10 mouse cellular contexts compared by ENCODE assay signal in genomic region chr11:68807787-68808186, GRCm38 (mm10).
DNase-seq lines count a peak whose midpoint lies in the region; ATAC-seq and TF ChIP-seq lines count a peak whose summit lies in the region.
"Had no signal": no experiment of that assay in that cellular context is flagged by ENCODE, and none has a peak within 500 bp of the region (broad histone marks: within the 10 kb centered on the region; RNA-seq: fewer than 3 reads in every experiment).

No protein-coding gene starts in this region.

- no peak for ATAC-seq in kidney, embryonic 15.5 days (replicated peaks; ENCODE audit: low FRiP score)
- peak; percentile 23; the same call in 1 of the 2 replicates for ATAC-seq in forebrain, embryonic 16.5 days
- peak; percentile 46; the same call in 1 of the 2 replicates for ATAC-seq in liver, embryonic 12.5 days

- DNase-seq in kidney, adult 11 months, result peak; percentile 51
- peak; percentile 45 for DNase-seq in c-Kit-positive CD71-positive TER-119-negative erythroid progenitor cells, embryonic 14.5 days (ENCODE audit: low read depth)
- DNase-seq in kidney, adult 9 months, result peak; percentile 71
- peak; percentile 75 for DNase-seq in thymus, adult 2 months

- H3K27me3 ChIP-seq in kidney, embryonic 15.5 days, result no peaks in the 10 kb centered on the region
- no peaks in the 10 kb centered on the region for H3K27me3 ChIP-seq in forebrain, embryonic 16.5 days (replicated peaks; ENCODE audit: control insufficient read depth, insufficient read depth, low read length)
- H3K27me3 ChIP-seq in liver, embryonic 12.5 days (replicated peaks), result no peaks in the 10 kb centered on the region
- H3K27me3 ChIP-seq in thymus, adult 2 months (ENCODE audit: control insufficient read depth, insufficient read depth, low read length), result no peaks in the 10 kb centered on the region
- H3K27me3 ChIP-seq: embryonic facial prominence, embryonic 13.5 days had no signal

- H3K9ac ChIP-seq in kidney, embryonic 15.5 days, result no peak overlapping the region
- H3K9ac ChIP-seq in forebrain, embryonic 16.5 days (replicated peaks; ENCODE audit: low read depth, low read length), result no peak overlapping the region
- H3K9ac ChIP-seq in liver, embryonic 12.5 days, result no peak overlapping the region
- H3K9ac ChIP-seq: embryonic facial prominence, embryonic 13.5 days had no signal

- H3K27ac ChIP-seq in kidney, embryonic 15.5 days, result no peak overlapping the region
- H3K27ac ChIP-seq in forebrain, embryonic 16.5 days (ENCODE audit: low read length), result no peak overlapping the region
- no peak overlapping the region for H3K27ac ChIP-seq in liver, embryonic 12.5 days
- H3K27ac ChIP-seq in olfactory bulb, adult 2 months (ENCODE audit: insufficient read depth, low read depth, low read length), result no peak overlapping the region
- no peak overlapping the region for H3K27ac ChIP-seq in thymus, adult 2 months (ENCODE audit: control insufficient read depth, insufficient read depth, low read length)
- H3K27ac ChIP-seq: embryonic facial prominence, embryonic 13.5 days had no signal

- TF ChIP-seq POLR2A in olfactory bulb, adult 2 months (IDR thresholded peaks at IDR 0.05; ENCODE audit: insufficient read depth, low read depth, low read length), result no peak
- no peak for TF ChIP-seq POLR2A in thymus, adult 2 months (IDR thresholded peaks at IDR 0.05; ENCODE audit: control insufficient read depth, extremely low read depth, insufficient read depth, low read length, poor library complexity)

- 36% methylated on average over 6 of the region's 6 CpGs for WGBS in kidney, embryonic 15.5 days
- WGBS in forebrain, embryonic 16.5 days, result 37% methylated on average over 6 of the region's 6 CpGs
- 31% methylated on average over 6 of the region's 6 CpGs for WGBS in liver, embryonic 12.5 days (ENCODE audit: insufficient replicate concordance)
- WGBS in olfactory bulb, adult 2 months, result 30% methylated on average over 6 of the region's 6 CpGs
- 45% methylated on average over 6 of the region's 6 CpGs for WGBS in thymus, adult 2 months

- TF ChIP-seq CTCF in olfactory bulb, adult 2 months (IDR thresholded peaks at IDR 0.05; ENCODE audit: insufficient read depth, low read depth, low read length), result peak; percentile 87
- TF ChIP-seq CTCF in thymus, adult 2 months (IDR thresholded peaks at IDR 0.05; ENCODE audit: borderline replicate concordance, control insufficient read depth, extremely low read depth, insufficient read depth, low read length, poor library complexity), result peak; percentile 95

- no peak overlapping the region for H3K4me2 ChIP-seq in kidney, embryonic 15.5 days
- H3K4me2 ChIP-seq in forebrain, embryonic 16.5 days (ENCODE audit: low read length), result no peak overlapping the region
- H3K4me2 ChIP-seq in liver, embryonic 12.5 days, result no peak overlapping the region
- H3K4me2 ChIP-seq: embryonic facial prominence, embryonic 13.5 days had no signal

- no peaks in the 10 kb centered on the region for H3K9me3 ChIP-seq in kidney, embryonic 15.5 days (replicated peaks)
- no peaks in the 10 kb centered on the region for H3K9me3 ChIP-seq in forebrain, embryonic 16.5 days (ENCODE audit: control insufficient read depth, low read length)
- no peaks in the 10 kb centered on the region for H3K9me3 ChIP-seq in liver, embryonic 12.5 days (replicated peaks)
- H3K9me3 ChIP-seq: embryonic facial prominence, embryonic 13.5 days had no signal

- H3K36me3 ChIP-seq in kidney, embryonic 15.5 days, result peaks cover 99% of the 10 kb centered on the region
- H3K36me3 ChIP-seq in forebrain, embryonic 16.5 days (ENCODE audit: control insufficient read depth, insufficient read depth), result peaks cover 71% of the 10 kb centered on the region
- H3K36me3 ChIP-seq in liver, embryonic 12.5 days, result peaks cover 97% of the 10 kb centered on the region
- no peaks in the 10 kb centered on the region for H3K36me3 ChIP-seq in thymus, adult 2 months (ENCODE audit: control insufficient read depth, insufficient read depth, low read length)

- no peaks in the 10 kb centered on the region for H3K4me1 ChIP-seq in kidney, embryonic 15.5 days
- no peaks in the 10 kb centered on the region for H3K4me1 ChIP-seq in forebrain, embryonic 16.5 days (replicated peaks; ENCODE audit: control insufficient read depth, insufficient read depth, low read length)
- no peaks in the 10 kb centered on the region for H3K4me1 ChIP-seq in liver, embryonic 12.5 days
- no peaks in the 10 kb centered on the region for H3K4me1 ChIP-seq in olfactory bulb, adult 2 months (ENCODE audit: control insufficient read depth, insufficient read depth, low read length)
- H3K4me1 ChIP-seq in thymus, adult 2 months (replicated peaks; ENCODE audit: control insufficient read depth, insufficient read depth, low read length), result no peaks in the 10 kb centered on the region
- H3K4me1 ChIP-seq: embryonic facial prominence, embryonic 13.5 days had no signal

- no peak overlapping the region for H3K4me3 ChIP-seq in kidney, embryonic 15.5 days (replicated peaks)
- no peak overlapping the region for H3K4me3 ChIP-seq in forebrain, embryonic 16.5 days (replicated peaks; ENCODE audit: low read length)
- H3K4me3 ChIP-seq in liver, embryonic 12.5 days, result no peak overlapping the region
- H3K4me3 ChIP-seq in olfactory bulb, adult 2 months (ENCODE audit: insufficient read depth, low read depth, low read length), result no peak overlapping the region
- H3K4me3 ChIP-seq in thymus, adult 2 months (ENCODE audit: control insufficient read depth, insufficient read depth, low read length), result no peak overlapping the region
- H3K4me3 ChIP-seq: embryonic facial prominence, embryonic 13.5 days; myocyte had no signal
